Mouse (Mus musculus): ENCODE data around the gene Kcns3. TPM values are rescaled to one million over a fixed set of nuclear protein-coding genes. Genes with fewer than 3 reads are reported as not detected.

Kcns3 gene
- total and polyA plus RNA-seq, 3 experiments = not detected

DNA sequence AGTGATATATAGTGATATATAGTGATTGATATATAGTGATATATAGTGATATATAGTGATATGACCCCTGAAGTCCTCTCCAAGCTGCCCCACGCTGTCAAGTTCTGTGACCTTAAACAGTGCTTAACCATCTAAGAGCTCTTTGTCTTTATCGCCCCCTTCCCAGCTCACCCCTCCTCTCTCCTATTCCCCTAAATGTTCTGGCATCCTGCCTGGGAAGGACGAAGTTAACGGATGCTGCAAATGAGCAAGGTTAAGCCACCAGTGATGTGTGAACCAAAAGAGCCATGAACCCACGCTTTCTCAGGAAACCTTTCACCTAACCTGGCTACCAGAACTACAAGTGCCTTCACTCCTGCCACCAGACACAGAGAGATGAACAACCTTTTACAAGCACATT lies 64.0 kb downstream of the Kcns3 start:
- in situ Hi-C loops (cut with MboI; ENCODE audit: low pct_ligation_motif_present, low pct_unique_long_range_greater_than_20kb, low sequenced_read_pairs) = no loop called here
- Histone ChIP-seq H3K4me1 (ENCODE audit: control insufficient read depth in 1 of 2, insufficient read depth in 2 of 2) (no peaks in the 10 kb centered on the region), H3K4me3 (replicated peaks in 1 of 3; ENCODE audit: low read depth in 2 of 3, low read length in 2 of 3, poor library complexity in 1 of 3) (no peak overlapping the region), H3K9ac (ENCODE audit: insufficient read depth, low read depth) (no peak overlapping the region), H3K36me3 (replicated peaks in 1 of 2; ENCODE audit: control insufficient read depth in 1 of 2, insufficient read depth in 1 of 2, low read length in 1 of 2) (no peaks in the 10 kb centered on the region), H3K27me3 (replicated peaks) (no peaks in the 10 kb centered on the region), H3K27ac (ENCODE audit: insufficient read depth, low read depth) (no peak overlapping the region), H3K9me3 (replicated peaks; ENCODE audit: low read length) (no peaks in the 10 kb centered on the region), H3K79me2 (replicated peaks; ENCODE audit: control insufficient read depth, extremely low read depth, insufficient read depth, poor library complexity, severe bottlenecking) (no peaks in the 10 kb centered on the region), H3K4me2 (ENCODE audit: insufficient read depth, low read depth, poor library complexity, severe bottlenecking) (no peak overlapping the region)
- TF ChIP-seq CHD1 (IDR thresholded peaks at IDR 0.05; ENCODE audit: low read depth, low read length) (no peak), BHLHE40 (IDR thresholded peaks at IDR 0.05; ENCODE audit: low read depth, low read length) (no peak), PAX5 (IDR thresholded peaks at IDR 0.05; ENCODE audit: low read length) (no peak), MEF2A (IDR thresholded peaks at IDR 0.05; ENCODE audit: borderline replicate concordance, low read depth, low read length) (no peak), MXI1 (IDR thresholded peaks at IDR 0.05; ENCODE audit: low read depth, low read length) (no peak), EP300 (IDR thresholded peaks at IDR 0.05; ENCODE audit: low read length) (no peak), USF1 (IDR thresholded peaks at IDR 0.05; ENCODE audit: low read depth, low read length) (no peak), ZKSCAN1 (IDR thresholded peaks at IDR 0.05; ENCODE audit: borderline replicate concordance, low read depth, low read length) (no peak), ZNF384 (IDR thresholded peaks at IDR 0.05; ENCODE audit: low read depth, low read length) (no peak), ZMIZ1 (IDR thresholded peaks at IDR 0.05; ENCODE audit: low read depth, low read length) (no peak), MAZ (IDR thresholded peaks at IDR 0.05; ENCODE audit: low read depth, low read length) (no peak)
- no peak for DNase-seq (ENCODE audit: extremely low read depth)
- dilution Hi-C loops (cut with MboI; ENCODE audit: extremely low pct_ligation_motif_present, extremely low pct_unique_long_range_greater_than_20kb, low sequenced_read_pairs) = no loop called here

DNA sequence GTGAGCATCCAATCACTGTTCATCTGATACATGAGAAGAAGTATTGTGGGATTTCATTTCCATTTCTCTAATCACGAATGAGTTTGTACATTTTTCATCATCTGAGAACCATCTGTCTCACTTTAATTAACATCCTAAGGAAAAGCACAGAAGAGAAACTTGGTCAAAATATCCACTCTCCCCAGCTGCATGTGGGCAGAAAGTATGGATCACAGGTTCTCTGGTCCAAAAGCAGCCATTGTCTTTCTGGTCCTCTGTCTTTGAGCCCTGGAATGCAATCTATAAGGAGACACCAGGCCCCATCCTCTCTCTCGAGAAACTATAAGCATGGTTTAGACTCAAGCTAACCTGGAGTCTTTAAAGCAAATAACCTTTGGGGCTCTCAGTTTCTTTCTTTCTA lies 79.8 kb downstream of the Kcns3 start:
- H3K9me3 ChIP-seq (replicated peaks; ENCODE audit: low read length) = no peaks in the 10 kb centered on the region
- dilution Hi-C loops (cut with MboI; ENCODE audit: extremely low pct_ligation_motif_present, extremely low pct_unique_long_range_greater_than_20kb, low sequenced_read_pairs) (no loop called here), in situ Hi-C loops (cut with MboI; ENCODE audit: low pct_ligation_motif_present, low pct_unique_long_range_greater_than_20kb, low sequenced_read_pairs) (no loop called here)
- H3K9ac ChIP-seq (ENCODE audit: insufficient read depth, low read depth) = no peak overlapping the region
- no peaks in the 10 kb centered on the region for H3K27me3 ChIP-seq (replicated peaks)
- no peaks in the 10 kb centered on the region for H3K4me1 ChIP-seq (ENCODE audit: control insufficient read depth in 1 of 2, insufficient read depth in 2 of 2)
- H3K36me3 ChIP-seq (replicated peaks in 1 of 2; ENCODE audit: control insufficient read depth in 1 of 2, insufficient read depth in 1 of 2, low read length in 1 of 2) = no peaks in the 10 kb centered on the region
- no peak overlapping the region for H3K4me3 ChIP-seq (replicated peaks in 1 of 3; ENCODE audit: low read depth in 2 of 3, low read length in 2 of 3, poor library complexity in 1 of 3)
- no peak overlapping the region for H3K4me2 ChIP-seq (ENCODE audit: insufficient read depth, low read depth, poor library complexity, severe bottlenecking)
- H3K79me2 ChIP-seq (replicated peaks; ENCODE audit: control insufficient read depth, extremely low read depth, insufficient read depth, poor library complexity, severe bottlenecking) = no peaks in the 10 kb centered on the region
- H3K27ac ChIP-seq (ENCODE audit: insufficient read depth, low read depth) = no peak overlapping the region
- DNase-seq (ENCODE audit: extremely low read depth) = no peak
- TF ChIP-seq ETS1 (conservative IDR thresholded peaks at IDR 0.05; ENCODE audit: low read depth, low read length) = no peak
- TF ChIP-seq USF2 (conservative IDR thresholded peaks at IDR 0.05; ENCODE audit: low read depth, low read length) = no peak
- TF ChIP-seq MAFK (IDR thresholded peaks at IDR 0.05; ENCODE audit: insufficient replicate concordance, low read length) = no peak
- no peak for TF ChIP-seq HCFC1 (IDR thresholded peaks at IDR 0.05; ENCODE audit: low read depth, low read length)
- no peak for TF ChIP-seq POLR2A (IDR thresholded peaks at IDR 0.05; ENCODE audit: low read depth, low read length)
- no peak for TF ChIP-seq ELF1 (IDR thresholded peaks at IDR 0.05; ENCODE audit: low read depth, low read length)
- TF ChIP-seq JUND (conservative IDR thresholded peaks at IDR 0.05; ENCODE audit: low read depth, low read length) = no peak
- TF ChIP-seq CHD2 (IDR thresholded peaks at IDR 0.05; ENCODE audit: low read length) = no peak
- no peak for TF ChIP-seq ZNF384 (IDR thresholded peaks at IDR 0.05; ENCODE audit: low read depth, low read length)
- TF ChIP-seq POLR2AphosphoS2 (IDR thresholded peaks at IDR 0.05; ENCODE audit: low read depth, low read length) = no peak
- TF ChIP-seq MAZ (IDR thresholded peaks at IDR 0.05; ENCODE audit: low read depth, low read length) = no peak
